Mouse (Mus musculus): ENCODE measurements around the gene Tbc1d17.

DNA sequence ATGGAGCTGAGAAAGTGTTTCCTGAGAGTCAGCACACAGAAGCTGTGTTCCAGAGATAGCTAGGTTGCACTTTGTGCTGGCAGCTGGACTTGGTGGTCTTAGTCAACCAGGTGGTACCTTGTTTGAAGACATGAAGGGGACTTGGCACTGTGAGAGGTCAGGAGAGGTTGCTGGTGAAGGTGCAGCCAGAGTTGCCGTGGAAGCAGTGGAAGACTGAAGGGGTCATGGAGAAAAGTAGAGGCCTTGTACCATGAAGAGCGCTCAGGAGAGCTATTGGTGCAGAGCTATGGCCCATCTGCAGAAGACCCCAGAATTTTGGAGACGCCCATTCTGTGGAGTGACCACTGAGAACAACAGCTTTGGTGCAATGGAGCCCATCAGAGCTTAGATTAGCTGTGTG, 39.4 kb downstream of the Tbc1d17 start:
- TF ChIP-seq CTCF (IDR thresholded peaks at IDR 0.05; ENCODE audit: low read depth, low read length) (no peak), POLR2A (IDR thresholded peaks at IDR 0.05; ENCODE audit: extremely low read depth, insufficient read depth, low read length) (no peak)

All from liver, adult 2 months (tissue).